Mouse (Mus musculus): ENCODE measurements at regions not wholly inside any gene's neighbourhood (a gene's known extent, or its start where the extent isn't known, plus 50 kb on each side); places are given as distances from the start of the nearest gene placed in this dataset.

- TF ChIP-seq CTCF (IDR thresholded peaks at IDR 0.05; ENCODE audit: insufficient read depth, low read length) (no peak), POLR2A (IDR thresholded peaks at IDR 0.05; ENCODE audit: borderline replicate concordance, extremely low read depth, low read depth, low read length) (no peak)
Measured at GRCm38 (mm10) chr9:41481611-41482266, 320.2 kb upstream of the Ubash3b start.
